Mouse (Mus musculus) embryonic fibroblast, embryonic 13.5 days (primary cell): ENCODE data around the gene Tmem44. TPM values are rescaled to one million over a fixed set of nuclear protein-coding genes. Genes with fewer than 3 reads are reported as not detected.
"Not testable (repeated sequence)": the region's sequence is repeated elsewhere in the genome, so short reads cannot be mapped to it uniquely, and the experiment has no call there.

Experiments
- H3K27ac ChIP-seq: 2 replicates; pipeline ENCODE4 v1.5.1; 2012; ENCODE audit warnings: low read length, control low read depth, inconsistent platforms; ENCODE audit not compliant: insufficient read depth
- H3K4me1 ChIP-seq: 2 replicates; pipeline ENCODE4 v1.6.1; 2011; ENCODE audit warnings: low read length; ENCODE audit not compliant: control insufficient read depth, insufficient read depth
- H3K4me3 ChIP-seq: 2 replicates; pipeline ENCODE4 v1.5.1; 2011; ENCODE audit warnings: mild to moderate bottlenecking, control low read depth, low read length; ENCODE audit not compliant: insufficient read depth
- CTCF ChIP-seq: IDR thresholded peaks from 2 replicates; pipeline ENCODE4 v1.5.1; 2011; ENCODE audit warnings: mild to moderate bottlenecking, control low read depth, low read length, moderate library complexity, borderline replicate concordance; ENCODE audit not compliant: insufficient read depth
- POLR2A ChIP-seq: IDR thresholded peaks from 2 replicates; pipeline ENCODE4 v1.6.1; 2011; ENCODE audit warnings: low read depth, mild to moderate bottlenecking, control low read depth, low read length, moderate library complexity
- polyA plus RNA-seq: library from polyadenylated mRNA; stranded (reverse); fragments of >200 nt; gene quantifications from 2 replicates; pipeline ENCODE4 v1.2.4, GENCODE M21; 2011; ENCODE audit warnings: low read depth; ENCODE audit not compliant: missing spikeins, insufficient read length

Gene Tmem44
- polyA plus RNA-seq, 1 experiment = 8.0 TPM

DNA sequence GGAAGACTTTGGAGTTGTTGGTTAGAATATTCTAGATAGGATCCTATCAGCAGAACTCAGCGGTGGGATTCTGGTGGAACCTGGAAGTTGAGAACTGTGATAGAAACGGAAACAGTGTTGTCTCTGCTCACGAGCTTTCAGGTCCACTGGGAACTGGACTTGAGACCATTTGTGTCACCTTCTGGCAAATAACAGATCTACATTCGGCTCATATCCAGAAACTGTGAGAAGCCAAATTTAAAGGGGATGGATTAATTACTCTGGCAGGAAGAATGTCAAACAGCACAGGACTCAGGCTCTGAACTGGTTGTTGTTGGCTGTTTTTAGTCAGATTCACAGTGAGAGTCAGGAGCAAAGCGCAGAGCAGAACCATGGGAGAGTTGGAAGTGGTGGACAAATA lies 72.9 kb downstream of the Tmem44 start:
- TF ChIP-seq POLR2A = no peak
- Histone ChIP-seq H3K4me3 (no peak overlapping the region), H3K27ac (no peak overlapping the region), H3K4me1 (no peaks in the 10 kb centered on the region)

- TF ChIP-seq POLR2A (no peak), CTCF (no peak)
- no peak overlapping the region for H3K4me3 ChIP-seq
- no peaks in the 10 kb centered on the region for H3K4me1 ChIP-seq
- no peak overlapping the region for H3K27ac ChIP-seq
Observed at GRCm38 (mm10) chr16:30477006-30477405, 73.6 kb downstream of the Tmem44 start.

DNA sequence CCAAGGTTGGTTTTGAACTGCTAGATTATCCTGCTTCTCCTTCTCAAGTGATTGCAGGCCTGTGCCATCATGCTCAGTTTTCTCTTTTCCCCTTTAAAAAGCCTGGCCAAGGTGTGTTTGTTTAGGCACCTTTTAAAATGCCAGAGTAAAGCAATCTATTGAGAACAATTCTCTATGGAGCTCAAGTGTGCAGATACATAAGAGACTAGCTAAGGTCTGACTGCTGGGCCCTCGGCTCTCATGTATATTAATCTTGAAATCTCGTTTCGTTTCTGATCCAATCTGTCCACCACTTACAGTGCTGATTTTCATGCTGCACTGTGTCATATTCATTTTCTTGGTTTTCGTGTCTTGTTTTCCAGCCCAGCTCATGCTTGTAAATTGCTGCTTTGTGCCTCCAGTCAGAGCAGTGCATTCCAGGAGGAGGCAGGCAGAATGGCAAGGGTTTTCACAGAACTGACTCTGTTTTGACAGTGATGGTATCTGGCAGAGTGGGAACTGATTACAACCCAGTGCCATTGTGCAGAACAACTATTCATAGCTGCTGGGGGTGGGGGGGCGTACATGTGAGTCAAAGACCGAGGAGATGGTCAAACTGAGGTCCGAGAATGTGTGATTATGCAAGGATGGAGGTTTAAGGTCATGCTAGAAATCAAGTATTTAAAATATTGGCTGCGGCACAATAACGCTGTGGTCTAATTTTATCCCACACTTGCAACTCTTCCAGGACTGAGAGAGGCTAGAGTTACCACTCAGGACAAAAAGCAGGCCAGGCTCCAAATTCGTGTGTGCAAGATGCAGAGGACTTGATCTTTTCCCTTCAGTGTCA lies 74.8 kb downstream of the Tmem44 start:
- TF ChIP-seq POLR2A (no peak), CTCF (no peak)
- Histone ChIP-seq H3K4me1 (no peaks in the 10 kb centered on the region), H3K27ac (peak overlapping the region; percentile 77), H3K4me3 (no peak overlapping the region)

DNA sequence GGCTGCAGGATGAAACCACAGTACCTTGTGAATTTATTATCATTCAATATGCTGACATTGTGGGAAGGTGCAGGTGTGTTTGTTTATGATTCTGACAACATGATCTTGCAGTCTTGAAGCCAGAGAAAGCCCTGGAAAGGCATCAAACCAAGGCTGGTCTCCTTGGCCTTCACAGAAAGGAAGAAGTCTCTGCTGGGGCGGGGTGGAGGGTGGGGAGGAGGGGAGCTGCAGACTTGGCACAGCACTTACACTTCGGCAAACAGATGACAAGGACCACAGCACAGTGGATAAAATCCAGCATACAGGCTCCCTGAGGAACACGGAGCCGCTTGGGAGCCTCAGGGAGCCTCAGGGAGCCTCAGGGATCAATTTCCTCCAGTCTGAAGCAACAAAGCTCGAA lies 78.2 kb downstream of the Tmem44 start:
- H3K4me1 ChIP-seq = no peaks in the 10 kb centered on the region
- no peak overlapping the region for H3K4me3 ChIP-seq
- TF ChIP-seq CTCF (no peak), POLR2A (no peak)
- H3K27ac ChIP-seq = no peak overlapping the region

- H3K4me1 ChIP-seq = no peaks in the 10 kb centered on the region
- H3K27ac ChIP-seq = no peak overlapping the region
- TF ChIP-seq CTCF (no peak), POLR2A (no peak)
- no peak overlapping the region for H3K4me3 ChIP-seq
Observed at GRCm38 (mm10) chr16:30471912-30472311, 78.7 kb downstream of the Tmem44 start.

GRCm38 (mm10) chr16:30468944-30469343 lies 81.7 kb downstream of the Tmem44 start:
- no peaks in the 10 kb centered on the region for H3K4me1 ChIP-seq
- H3K4me3 ChIP-seq = no peak overlapping the region
- no peak overlapping the region for H3K27ac ChIP-seq
- TF ChIP-seq CTCF = no peak
- TF ChIP-seq POLR2A = no peak

DNA sequence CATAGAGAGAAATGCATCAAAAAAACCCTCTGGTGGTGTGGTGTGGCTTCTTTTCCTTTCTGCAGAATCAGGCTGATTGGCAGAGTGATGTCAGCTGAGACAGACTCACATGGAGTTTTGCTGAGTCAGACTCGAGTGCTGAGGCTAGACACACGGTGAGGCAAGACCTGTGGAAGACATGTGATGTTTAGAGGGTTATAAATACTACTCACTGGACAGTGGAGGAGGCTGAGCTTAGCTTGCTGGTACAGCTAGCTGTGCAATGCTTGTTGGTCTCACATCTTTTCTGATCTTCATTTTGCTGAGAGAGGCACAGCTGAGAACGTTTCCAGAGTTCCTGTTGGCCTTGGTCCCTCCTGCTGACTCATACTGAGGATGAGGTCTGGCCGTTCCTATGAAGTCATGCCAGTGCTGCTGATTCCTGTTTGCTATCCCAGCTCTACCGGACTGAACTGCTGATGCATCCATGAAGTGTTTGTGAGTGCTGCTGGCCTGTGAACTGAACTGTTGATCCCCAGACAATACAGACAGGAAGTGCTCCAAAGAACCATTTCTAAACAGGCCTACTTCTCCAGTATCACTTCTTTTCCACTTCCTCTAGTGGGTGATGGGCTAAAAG lies 84.9 kb downstream of the Tmem44 start:
- Histone ChIP-seq H3K4me1 (no peaks in the 10 kb centered on the region), H3K27ac (no peak overlapping the region), H3K4me3 (no peak overlapping the region)
- TF ChIP-seq CTCF (no peak), POLR2A (no peak)

DNA sequence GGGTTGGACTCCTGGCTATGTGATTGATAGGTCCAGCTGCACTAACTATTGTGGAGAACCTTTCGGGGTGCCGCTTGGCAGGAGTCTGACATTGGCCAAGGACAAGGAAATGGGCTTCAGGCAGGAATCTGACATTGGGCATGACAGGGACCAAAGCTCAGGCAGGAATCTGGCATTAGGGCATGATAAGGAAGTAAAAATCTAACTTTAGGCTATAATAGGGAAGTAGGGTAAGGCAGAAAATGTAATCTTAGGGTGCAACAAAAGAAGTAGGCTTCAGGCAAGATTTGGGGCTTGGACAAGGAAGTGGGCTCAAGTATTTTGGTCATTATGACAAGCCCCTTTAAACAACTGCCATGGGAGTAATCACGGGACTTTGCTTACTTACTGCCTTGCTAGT lies 85.9 kb downstream of the Tmem44 start:
- H3K4me3 ChIP-seq, H3K27ac ChIP-seq, H3K4me1 ChIP-seq: not testable (repeated sequence)

Other genes with a start within 250 kb of the Tmem44 start
- 0.54 TPM in 1 of 2 replicates, not detected in the other for gene Gp5, start 240.1 kb downstream of the Tmem44 start, polyA plus RNA-seq
- gene Atp13a3, start 144.9 kb downstream of the Tmem44 start, polyA plus RNA-seq = 103 and 135 TPM in 2 replicates
- gene Lsg1, start 36.8 kb upstream of the Tmem44 start, polyA plus RNA-seq = 31.3 and 39.0 TPM in 2 replicates
- gene Fam43a, start 48.9 kb upstream of the Tmem44 start, polyA plus RNA-seq = 19.4 and 19.5 TPM in 2 replicates